19 mouse cellular contexts compared by ENCODE assay signal in genomic region chr3:107898691-107899090, GRCm38 (mm10). TPM values are rescaled to one million over a fixed set of nuclear protein-coding genes. Genes with fewer than 3 reads are reported as not detected.
"Had no signal": no experiment of that assay in that cellular context is flagged by ENCODE, and none has a peak within 500 bp of the region (broad histone marks: within the 10 kb centered on the region; RNA-seq: fewer than 3 reads in every experiment).

No protein-coding gene starts in this region.

- H3K9me3 ChIP-seq: intestine, embryonic 15.5 days; liver, embryonic 13.5 days; midbrain, embryonic 12.5 days; midbrain, embryonic 15.5 days had no signal

- H3K36me3 ChIP-seq: intestine, embryonic 15.5 days had no signal

- H3K4me2 ChIP-seq: intestine, embryonic 15.5 days; liver, embryonic 13.5 days; lung, embryonic 14.5 days; midbrain, embryonic 12.5 days; midbrain, embryonic 15.5 days had no signal

- ATAC-seq: hindbrain, embryonic 16.5 days; intestine, embryonic 15.5 days; lung, postnatal 0 days; midbrain, embryonic 15.5 days had no signal

- H3K27ac ChIP-seq: intestine, embryonic 15.5 days; layer of hippocampus, adult 2 months; left cerebral cortex, adult 2 months; liver, embryonic 13.5 days; macrophage; midbrain, embryonic 12.5 days; midbrain, embryonic 15.5 days; stomach, postnatal 0 days had no signal

- H3K9ac ChIP-seq: intestine, embryonic 15.5 days; liver, embryonic 13.5 days; lung, embryonic 14.5 days; midbrain, embryonic 12.5 days; midbrain, embryonic 15.5 days had no signal

- H3K4me3 ChIP-seq: intestine, embryonic 15.5 days; layer of hippocampus, adult 2 months; left cerebral cortex, adult 2 months; liver, embryonic 13.5 days; midbrain, embryonic 12.5 days; midbrain, embryonic 15.5 days had no signal

- H3K27me3 ChIP-seq: intestine, embryonic 15.5 days; liver, embryonic 13.5 days; midbrain, embryonic 12.5 days; midbrain, embryonic 15.5 days had no signal

- DNase-seq: layer of hippocampus, postnatal 36 days; liver, embryonic 13.5 days; lung, embryonic 14.5 days; right cerebral cortex, adult 18-20 months; right cerebral cortex, postnatal 14 days; right cerebral cortex, postnatal 4 days; thymus, adult 2 months; thymus, postnatal 25 days had no signal

RNA-seq across cellular contexts. Expression of gene Eps8l3, which starts 21.7 kb away (rescaled TPM):
- polyA plus RNA-seq: hindbrain, embryonic 16.5 days; limb, embryonic 11.5 days; liver, embryonic 13.5 days; lung, embryonic 14.5 days; lung, postnatal 0 days; macrophage; midbrain, embryonic 12.5 days; neural tube, embryonic 14.5 days had no signal

RNA-seq across cellular contexts. Expression of gene Gstm6, which starts 44.9 kb away (rescaled TPM):
- polyA plus RNA-seq: macrophage had no signal
